Mouse (Mus musculus) hindbrain, embryonic 11.5 days (tissue): ENCODE data around the gene Fyco1. TPM values are rescaled to one million over a fixed set of nuclear protein-coding genes. Genes with fewer than 3 reads are reported as not detected.

Source experiments
- ATAC-seq: fragments of 200-750 bp; cut with Nextera tagmentation; 2 replicates; pipeline ENCODE4 v1.8.0; 2017; ENCODE audit warnings: mild to moderate bottlenecking, moderate TSS enrichment, moderate library complexity; ENCODE audit not compliant: low FRiP score
- DNase-seq: peaks from one replicate; pipeline ENCODE4 v3.0.0-alpha.2; 2015; ENCODE audit warnings: low spot score
- H3K27ac ChIP-seq: fragments of 300-500 bp; sonication (generic); 2 replicates; pipeline ENCODE4 v1.5.1; 2014; ENCODE audit warnings: mild to moderate bottlenecking, low read depth, low read length
- H3K27me3 ChIP-seq: fragments of 300-500 bp; sonication (generic); 2 replicates; pipeline ENCODE4 v1.6.1; 2014; ENCODE audit warnings: mild to moderate bottlenecking, low read length, moderate library complexity, mixed read lengths; ENCODE audit not compliant: control insufficient read depth, insufficient read depth
- H3K36me3 ChIP-seq: fragments of 300-500 bp; sonication (generic); 2 replicates; pipeline ENCODE4 v1.6.1; 2014; ENCODE audit warnings: mild to moderate bottlenecking, low read length, moderate library complexity, mixed read lengths; ENCODE audit not compliant: control insufficient read depth, insufficient read depth
- H3K4me1 ChIP-seq: fragments of 300-500 bp; sonication (generic); replicated peaks from 2 replicates; pipeline ENCODE4 v1.6.1; 2014; ENCODE audit warnings: low read length, mixed read lengths; ENCODE audit not compliant: control insufficient read depth, insufficient read depth
- H3K4me2 ChIP-seq: fragments of 300-500 bp; sonication (generic); replicated peaks from 2 replicates; pipeline ENCODE4 v1.6.1; 2014; ENCODE audit warnings: mild to moderate bottlenecking, low read depth, low read length
- H3K4me3 ChIP-seq: fragments of 300-500 bp; sonication (generic); 2 replicates; pipeline ENCODE4 v1.5.1; 2014; ENCODE audit warnings: low read depth, low read length
- H3K9ac ChIP-seq: fragments of 300-500 bp; sonication (generic); 2 replicates; pipeline ENCODE4 v1.6.1; 2014; ENCODE audit warnings: low read depth, low read length
- H3K9me3 ChIP-seq: fragments of 300-500 bp; sonication (generic); 2 replicates; pipeline ENCODE4 v1.6.1; 2016; ENCODE audit warnings: low read length; ENCODE audit not compliant: control insufficient read depth
- WGBS: fragments of 180-500 bp; shearing (Covaris S2); extraction: QIAGEN DNeasy Blood & Tissue Kit; methylation state at CpG from one replicate; pipeline ENCODE4 v1.1.7; 2014; 5-methylcytosine and 5-hydroxymethylcytosine counted together
- polyA plus RNA-seq: library from polyadenylated mRNA; unstranded; fragments of >200 nt; fragmentation: Nextera tagmentation; extraction: Ambion mirVana; gene quantifications from 2 replicates; pipeline ENCODE4 v1.2.1, GENCODE M21; 2014

The Fyco1 gene
- polyA plus RNA-seq, 1 experiment from 2014 or later, result 9.5 TPM

DNA sequence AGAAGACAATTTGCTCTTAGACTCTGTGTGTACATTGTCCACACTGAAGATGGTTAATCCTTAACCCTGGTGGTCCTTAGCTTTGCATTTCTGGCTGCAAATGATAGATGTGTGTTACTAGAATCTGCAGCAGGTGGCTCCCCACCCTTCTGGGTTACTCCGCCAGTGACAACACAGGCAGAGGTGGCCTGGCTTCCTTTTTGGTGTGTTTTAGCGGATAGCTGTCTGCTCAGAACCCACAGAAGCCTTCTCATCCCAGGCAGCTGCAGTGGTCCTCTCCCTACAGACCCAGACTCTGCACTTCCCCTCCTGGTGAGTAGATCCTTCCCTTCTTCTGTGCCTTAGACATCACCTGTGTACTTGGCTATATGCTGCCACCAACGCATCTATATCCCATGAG is 84.7 kb downstream of the Fyco1 start:
- WGBS, result 89% methylated on average over 3 of the region's 3 CpGs
- no peak overlapping the region for H3K9ac ChIP-seq
- H3K4me2 ChIP-seq, result no peak overlapping the region
- no peak for DNase-seq
- no peak overlapping the region for H3K4me3 ChIP-seq
- H3K27ac ChIP-seq, result no peak overlapping the region
- no peaks in the 10 kb centered on the region for H3K9me3 ChIP-seq
- H3K36me3 ChIP-seq, result no peaks in the 10 kb centered on the region
- H3K4me1 ChIP-seq, result no peaks in the 10 kb centered on the region
- no peaks in the 10 kb centered on the region for H3K27me3 ChIP-seq
- no peak for ATAC-seq

DNA sequence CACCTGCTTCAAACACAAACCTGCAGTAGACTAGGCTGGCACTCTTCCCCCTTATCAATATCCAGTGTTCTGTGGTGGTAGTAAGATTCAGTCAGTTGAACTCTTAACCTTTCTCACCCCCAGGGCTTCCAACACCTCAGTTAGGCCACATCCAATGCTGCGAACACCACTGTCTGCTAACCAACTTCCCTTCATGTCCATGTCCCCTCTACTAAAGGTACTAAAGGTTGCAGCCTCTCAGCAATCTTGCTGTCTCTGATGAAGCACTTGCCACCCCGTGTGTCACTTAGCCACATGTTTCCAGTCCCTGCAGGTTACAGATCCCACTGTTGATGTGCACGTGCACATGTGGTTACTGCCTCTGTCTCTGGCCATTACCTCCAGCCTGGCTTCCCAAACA is 87.9 kb downstream of the Fyco1 start:
- H3K9ac ChIP-seq, result no peak overlapping the region
- ATAC-seq (no peak), DNase-seq (no peak)
- WGBS, result 84% methylated on average over 3 of the region's 3 CpGs
- H3K4me2 ChIP-seq, result no peak overlapping the region
- H3K27ac ChIP-seq, result no peak overlapping the region
- H3K9me3 ChIP-seq, result no peaks in the 10 kb centered on the region
- no peak overlapping the region for H3K4me3 ChIP-seq
- no peaks in the 10 kb centered on the region for H3K4me1 ChIP-seq
- no peaks in the 10 kb centered on the region for H3K27me3 ChIP-seq
- H3K36me3 ChIP-seq, result no peaks in the 10 kb centered on the region

DNA sequence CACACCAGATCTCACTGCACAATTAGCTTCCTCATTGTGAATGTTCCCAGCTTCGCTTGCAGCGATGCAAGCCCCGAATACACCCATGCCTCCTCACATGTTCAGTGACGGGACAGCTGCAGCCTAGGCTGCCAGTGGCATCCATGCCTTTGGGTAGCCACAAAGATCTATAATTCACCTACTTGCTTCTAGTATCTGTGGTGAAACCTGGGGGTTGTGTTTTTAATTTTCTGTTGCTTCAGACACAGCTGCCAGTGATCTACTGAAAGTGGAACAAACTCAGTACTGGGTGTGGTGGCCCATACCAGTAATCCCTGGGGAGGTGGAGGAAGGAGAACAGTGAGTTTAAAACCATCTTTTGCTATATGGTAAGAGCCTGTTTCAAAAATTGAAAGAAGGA is 88.8 kb downstream of the Fyco1 start:
- H3K36me3 ChIP-seq, result no peaks in the 10 kb centered on the region
- no peak overlapping the region for H3K4me2 ChIP-seq
- H3K4me3 ChIP-seq, result no peak overlapping the region
- DNase-seq (no peak), ATAC-seq (no peak)
- H3K27ac ChIP-seq, result no peak overlapping the region
- H3K27me3 ChIP-seq, result no peaks in the 10 kb centered on the region
- 94% methylated on average over 4 of the region's 4 CpGs for WGBS
- no peaks in the 10 kb centered on the region for H3K9me3 ChIP-seq
- H3K9ac ChIP-seq, result no peak overlapping the region
- H3K4me1 ChIP-seq, result no peaks in the 10 kb centered on the region

DNA sequence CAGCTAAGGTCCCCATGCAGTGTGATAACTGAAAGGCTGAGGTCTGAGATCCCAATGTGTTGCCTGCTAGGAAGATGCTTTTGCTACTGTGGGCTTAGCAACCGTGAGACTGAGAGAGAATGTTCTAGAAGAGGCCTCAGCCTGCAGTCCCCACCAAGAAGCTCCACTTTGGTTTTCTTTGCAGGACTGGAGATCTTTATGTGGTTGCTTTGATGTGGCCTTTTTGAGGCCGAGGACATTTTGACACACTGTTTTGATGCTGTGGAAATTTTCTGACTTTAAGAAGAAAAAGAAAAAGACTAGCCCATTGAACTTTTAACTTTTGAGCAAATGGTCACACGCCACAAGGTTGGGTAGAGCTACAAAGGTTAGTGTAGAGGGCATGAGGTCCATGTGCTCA is 90.9 kb downstream of the Fyco1 start:
- Histone ChIP-seq H3K27ac (no peak overlapping the region), H3K9me3 (no peaks in the 10 kb centered on the region), H3K4me2 (no peak overlapping the region), H3K27me3 (no peaks in the 10 kb centered on the region), H3K4me1 (no peaks in the 10 kb centered on the region), H3K9ac (no peak overlapping the region), H3K36me3 (no peaks in the 10 kb centered on the region), H3K4me3 (no peak overlapping the region)
- ATAC-seq (no peak), DNase-seq (no peak)
- 88% methylated on average over 3 of the region's 3 CpGs for WGBS

GRCm38 (mm10) chr9:123758645-123759044 is 93.1 kb downstream of the Fyco1 start:
- Histone ChIP-seq H3K9ac (no peak overlapping the region), H3K27me3 (no peaks in the 10 kb centered on the region), H3K36me3 (no peaks in the 10 kb centered on the region), H3K4me3 (no peak overlapping the region), H3K27ac (no peak overlapping the region), H3K9me3 (no peaks in the 10 kb centered on the region), H3K4me1 (no peaks in the 10 kb centered on the region), H3K4me2 (no peak overlapping the region)
- ATAC-seq (no peak), DNase-seq (no peak)
- WGBS, result 84% methylated on average over 4 of the region's 4 CpGs

DNA sequence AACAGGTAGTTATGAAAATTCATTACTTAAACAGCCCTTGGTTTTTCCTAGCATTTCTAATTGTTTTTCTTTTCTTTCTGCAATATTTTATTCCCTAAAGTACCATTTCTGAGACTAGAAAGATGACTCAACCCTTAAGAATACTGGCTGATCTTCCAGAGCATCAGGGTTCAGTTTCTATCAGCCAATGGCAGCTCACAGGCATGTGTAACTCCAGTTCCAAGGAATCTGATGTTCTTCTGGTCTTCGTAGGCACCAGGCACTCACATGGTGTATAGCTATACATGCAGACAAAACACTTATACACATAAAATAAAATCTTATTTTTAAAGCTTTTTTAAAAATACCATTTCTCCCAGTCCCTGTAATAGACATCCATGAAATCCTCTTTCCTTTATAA is 93.5 kb downstream of the Fyco1 start:
- ATAC-seq (no peak), DNase-seq (no peak)
- no peak overlapping the region for H3K4me3 ChIP-seq
- H3K9me3 ChIP-seq, result no peaks in the 10 kb centered on the region
- H3K27ac ChIP-seq, result no peak overlapping the region
- no peaks in the 10 kb centered on the region for H3K27me3 ChIP-seq
- H3K9ac ChIP-seq, result no peak overlapping the region
- H3K36me3 ChIP-seq, result no peaks in the 10 kb centered on the region
- WGBS, result 79% methylated on average over 1 of the region's 1 CpGs
- no peaks in the 10 kb centered on the region for H3K4me1 ChIP-seq
- no peak overlapping the region for H3K4me2 ChIP-seq

GRCm38 (mm10) chr9:123757326-123757725 is 94.4 kb downstream of the Fyco1 start:
- no peaks in the 10 kb centered on the region for H3K9me3 ChIP-seq
- no peak overlapping the region for H3K27ac ChIP-seq
- H3K4me2 ChIP-seq, result no peak overlapping the region
- no peak overlapping the region for H3K9ac ChIP-seq
- H3K36me3 ChIP-seq, result no peaks in the 10 kb centered on the region
- no peak for ATAC-seq
- no peaks in the 10 kb centered on the region for H3K27me3 ChIP-seq
- no peaks in the 10 kb centered on the region for H3K4me1 ChIP-seq
- no peak overlapping the region for H3K4me3 ChIP-seq
- no peak for DNase-seq
- WGBS, result 66% methylated on average over 2 of the region's 2 CpGs

GRCm38 (mm10) chr9:123756752-123757151 is 94.9 kb downstream of the Fyco1 start:
- no peak overlapping the region for H3K27ac ChIP-seq
- H3K9me3 ChIP-seq, result no peaks in the 10 kb centered on the region
- H3K9ac ChIP-seq, result no peak overlapping the region
- no peak overlapping the region for H3K4me3 ChIP-seq
- DNase-seq (no peak), ATAC-seq (no peak)
- H3K36me3 ChIP-seq, result no peaks in the 10 kb centered on the region
- 81% methylated on average over 3 of the region's 3 CpGs for WGBS
- H3K27me3 ChIP-seq, result no peaks in the 10 kb centered on the region
- H3K4me2 ChIP-seq, result no peak overlapping the region
- no peaks in the 10 kb centered on the region for H3K4me1 ChIP-seq

DNA sequence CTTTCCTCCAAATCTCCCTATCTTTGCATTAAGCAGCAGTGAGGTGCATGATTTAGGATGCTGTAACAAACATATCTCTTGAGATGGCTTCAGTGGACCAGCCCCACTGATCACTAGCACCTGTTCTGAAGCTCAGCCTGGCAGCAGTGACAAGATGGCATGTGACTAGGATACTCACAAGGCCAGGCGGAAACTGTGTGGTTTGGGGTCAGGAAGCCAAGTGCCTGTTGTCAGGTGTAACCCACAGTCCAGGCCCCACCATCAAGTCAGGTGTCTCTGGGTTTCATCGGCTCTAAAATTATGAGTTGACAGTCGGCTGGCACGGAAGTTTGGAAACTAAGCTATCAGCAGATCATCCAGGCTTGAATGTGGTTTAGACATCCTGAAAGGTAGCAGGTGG is 97.4 kb downstream of the Fyco1 start:
- H3K27me3 ChIP-seq, result no peaks in the 10 kb centered on the region
- no peak for DNase-seq
- no peaks in the 10 kb centered on the region for H3K4me1 ChIP-seq
- 93% methylated on average over 4 of the region's 4 CpGs for WGBS
- H3K27ac ChIP-seq, result no peak overlapping the region
- no peaks in the 10 kb centered on the region for H3K36me3 ChIP-seq
- ATAC-seq, result no peak
- no peaks in the 10 kb centered on the region for H3K9me3 ChIP-seq
- H3K4me3 ChIP-seq, result no peak overlapping the region
- H3K9ac ChIP-seq, result no peak overlapping the region
- H3K4me2 ChIP-seq, result no peak overlapping the region
